13 mouse cellular contexts compared by ENCODE assay signal in the genomic region with DNA sequence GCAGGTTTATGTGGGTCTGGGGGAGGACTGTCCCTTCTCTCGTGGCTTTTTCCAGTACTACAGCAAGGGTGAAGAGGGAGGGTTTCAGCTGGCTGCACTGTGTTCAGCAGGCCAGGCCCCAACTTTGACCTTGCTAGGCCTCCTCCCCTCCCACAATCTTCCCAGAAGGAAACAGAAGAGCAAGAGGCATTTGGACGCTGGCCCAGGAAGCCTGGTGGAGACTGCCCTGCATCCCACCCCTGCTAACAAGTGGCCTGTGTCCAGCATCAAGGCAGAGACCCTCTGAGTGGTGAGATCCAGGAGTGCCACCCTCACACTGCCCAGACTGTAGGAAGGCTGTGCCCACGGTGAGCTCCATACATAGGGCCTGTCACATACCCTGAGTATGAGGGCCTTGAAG. TPM values are rescaled to one million over a fixed set of nuclear protein-coding genes. Genes with fewer than 3 reads are reported as not detected.
DNase-seq lines count a peak whose midpoint lies in the region; ATAC-seq and TF ChIP-seq lines count a peak whose summit lies in the region.
"Had no signal": no experiment of that assay in that cellular context is flagged by ENCODE, and none has a peak within 500 bp of the region (broad histone marks: within the 10 kb centered on the region; RNA-seq: fewer than 3 reads in every experiment).

No protein-coding gene starts in this region.

- 52% methylated on average over 3 of the region's 3 CpGs for WGBS in stomach, embryonic 15.5 days
- 40% methylated on average over 3 of the region's 3 CpGs for WGBS in stomach, postnatal 0 days
- WGBS in forebrain, embryonic 15.5 days: 74% methylated on average over 3 of the region's 3 CpGs

- no peak overlapping the region for H3K9ac ChIP-seq in stomach, embryonic 15.5 days
- H3K9ac ChIP-seq in stomach, postnatal 0 days (ENCODE audit: low read length): no peak overlapping the region
- H3K9ac ChIP-seq in forebrain, embryonic 15.5 days (replicated peaks): no peak overlapping the region

- peak; percentile 10; the same call in 1 of the 2 replicates for ATAC-seq in stomach, embryonic 15.5 days (ENCODE audit: insufficient read depth, low FRiP score, low read depth)
- no peak for ATAC-seq in stomach, postnatal 0 days (ENCODE audit: low FRiP score, low TSS enrichment)
- no peak for ATAC-seq in forebrain, embryonic 15.5 days (replicated peaks)

- no peaks in the 10 kb centered on the region for H3K27me3 ChIP-seq in stomach, embryonic 15.5 days (replicated peaks)
- H3K27me3 ChIP-seq in stomach, postnatal 0 days (ENCODE audit: control insufficient read depth, insufficient read depth, low read length): no peaks in the 10 kb centered on the region
- H3K27me3 ChIP-seq in forebrain, embryonic 15.5 days: no peaks in the 10 kb centered on the region

- no peak for TF ChIP-seq EP300 in stomach, postnatal 0 days (optimal IDR thresholded peaks at IDR 0.05)

- H3K4me1 ChIP-seq in stomach, embryonic 15.5 days: peaks cover 24% of the 10 kb centered on the region
- no peaks in the 10 kb centered on the region for H3K4me1 ChIP-seq in stomach, postnatal 0 days (replicated peaks; ENCODE audit: control insufficient read depth, insufficient read depth)
- H3K4me1 ChIP-seq in forebrain, embryonic 15.5 days: peaks cover 18% of the 10 kb centered on the region

- intact Hi-C loops in heart, postnatal 36 days (cut with DNase I): loop anchor here (2.0 kb wide), 1 partner anchor 39 kb away; no protein-coding TSS in a partner anchor

- peak overlapping the region; percentile 11; the same call in 1 of the 2 replicates for H3K27ac ChIP-seq in stomach, embryonic 15.5 days
- no peak overlapping the region; the same call in 1 of the 2 replicates for H3K27ac ChIP-seq in stomach, postnatal 0 days (replicated peaks)
- no peak overlapping the region for H3K27ac ChIP-seq in forebrain, embryonic 15.5 days (replicated peaks)

- DNase-seq in heart, adult 18-20 months: peak; percentile 55 to 67
- no peak for DNase-seq in heart, postnatal 36 days
- DNase-seq in stomach, postnatal 0 days (ENCODE audit: low spot score): no peak
- peak; percentile 84 for DNase-seq in kidney, postnatal 14 days
- DNase-seq in layer of hippocampus, postnatal 25 days (ENCODE audit: extremely low spot score in 1 of 2, low spot score in 1 of 2): no peak
- no peak for DNase-seq in layer of hippocampus, adult 9-11 months
- DNase-seq: cerebellum, adult 18-20 months; right cerebral cortex, postnatal 14 days had no signal

- H3K4me3 ChIP-seq in stomach, embryonic 15.5 days (replicated peaks): no peak overlapping the region
- no peak overlapping the region for H3K4me3 ChIP-seq in stomach, postnatal 0 days (ENCODE audit: low read depth, low read length)
- H3K4me3 ChIP-seq in forebrain, embryonic 15.5 days: no peak overlapping the region
- H3K4me3 ChIP-seq: erythroblast, embryonic 14.5 days had no signal

- H3K4me2 ChIP-seq in stomach, embryonic 15.5 days: no peak overlapping the region
- H3K4me2 ChIP-seq in stomach, postnatal 0 days (replicated peaks; ENCODE audit: low read depth): no peak overlapping the region
- no peak overlapping the region for H3K4me2 ChIP-seq in forebrain, embryonic 15.5 days (replicated peaks)

- no peaks in the 10 kb centered on the region for H3K9me3 ChIP-seq in stomach, embryonic 15.5 days
- no peaks in the 10 kb centered on the region for H3K9me3 ChIP-seq in stomach, postnatal 0 days (ENCODE audit: control insufficient read depth, low read length)
- no peaks in the 10 kb centered on the region for H3K9me3 ChIP-seq in forebrain, embryonic 15.5 days

- H3K36me3 ChIP-seq in stomach, embryonic 15.5 days: no peaks in the 10 kb centered on the region
- no peaks in the 10 kb centered on the region for H3K36me3 ChIP-seq in stomach, postnatal 0 days (ENCODE audit: control insufficient read depth, insufficient read depth, low read length)
- no peaks in the 10 kb centered on the region for H3K36me3 ChIP-seq in forebrain, embryonic 15.5 days

- TF ChIP-seq CTCF in stomach, postnatal 0 days (IDR thresholded peaks at IDR 0.05; ENCODE audit: low read depth): no peak

RNA-seq across cellular contexts. Expression of gene Notch1, which starts 27.8 kb away (rescaled TPM):
- 10 to 100 TPM; 29.8 to 30.5 TPM for total RNA-seq in heart, adult 18-20 months (2021)
- 10 to 100 TPM; 29.5 to 34.0 TPM for total RNA-seq in heart, postnatal 36 days (2021)
- polyA plus RNA-seq in stomach, embryonic 15.5 days (2015; fragmentation: Nextera tagmentation; extraction: Ambion mirVana): 16.1 and 17.9 TPM in 2 replicates
- polyA plus RNA-seq in stomach, postnatal 0 days (2015; fragmentation: Nextera tagmentation; extraction: Ambion mirVana): 4.8 and 5.6 TPM in 2 replicates
- total RNA-seq in layer of hippocampus, postnatal 25 days (2021): 10 to 100 TPM; 31.4 to 38.0 TPM
- 22.6 and 26.1 TPM in 2 replicates for polyA plus RNA-seq in forebrain, embryonic 15.5 days (2015; fragmentation: Nextera tagmentation; extraction: Ambion mirVana)

RNA-seq across cellular contexts. Expression of gene Egfl7, which starts 35.5 kb away (rescaled TPM):
- 10 to 100 TPM; 94.2 to 94.8 TPM for total RNA-seq in heart, adult 18-20 months (2021)
- 100 to 1,000 TPM; 146 to 183 TPM for total RNA-seq in heart, postnatal 36 days (2021)
- 121 and 128 TPM in 2 replicates for polyA plus RNA-seq in stomach, embryonic 15.5 days (2015; fragmentation: Nextera tagmentation; extraction: Ambion mirVana)
- 49.7 and 54.3 TPM in 2 replicates for polyA plus RNA-seq in stomach, postnatal 0 days (2015; fragmentation: Nextera tagmentation; extraction: Ambion mirVana)
- 10 to 100 TPM; 56.8 to 68.2 TPM for total RNA-seq in layer of hippocampus, postnatal 25 days (2021)
- 46.4 and 56.9 TPM in 2 replicates for polyA plus RNA-seq in forebrain, embryonic 15.5 days (2015; fragmentation: Nextera tagmentation; extraction: Ambion mirVana)

RNA-seq across cellular contexts. Expression of gene Gm20532, which starts 42.2 kb away (rescaled TPM):
- total RNA-seq in heart, adult 18-20 months (2021): not detected
- total RNA-seq in heart, postnatal 36 days (2021): not detected
- not detected in 2 replicates for polyA plus RNA-seq in stomach, embryonic 15.5 days (2015; fragmentation: Nextera tagmentation; extraction: Ambion mirVana)
- 0.18 TPM in 1 of 2 replicates, not detected in the other for polyA plus RNA-seq in stomach, postnatal 0 days (2015; fragmentation: Nextera tagmentation; extraction: Ambion mirVana)
- not detected for total RNA-seq in layer of hippocampus, postnatal 25 days (2021)
- not detected in 2 replicates for polyA plus RNA-seq in forebrain, embryonic 15.5 days (2015; fragmentation: Nextera tagmentation; extraction: Ambion mirVana)
- total RNA-seq: hematopoietic stem cell, adult 5-6 weeks; left cerebral cortex, postnatal 10 days had no signal
- polyA plus RNA-seq: erythroblast, embryonic 14.5 days had no signal

RNA-seq across cellular contexts. Expression of gene Agpat2, which starts 60.0 kb away (rescaled TPM):
- total RNA-seq in heart, adult 18-20 months (2021): 10 to 100 TPM; 53.9 to 88.6 TPM
- 10 to 100 TPM; 69.1 to 71.6 TPM for total RNA-seq in heart, postnatal 36 days (2021)
- 60.1 and 63.4 TPM in 2 replicates for polyA plus RNA-seq in stomach, embryonic 15.5 days (2015; fragmentation: Nextera tagmentation; extraction: Ambion mirVana)
- polyA plus RNA-seq in stomach, postnatal 0 days (2015; fragmentation: Nextera tagmentation; extraction: Ambion mirVana): 109 and 120 TPM in 2 replicates
- total RNA-seq in layer of hippocampus, postnatal 25 days (2021): 1 to 10 TPM; 1.2 to 1.9 TPM
- polyA plus RNA-seq in forebrain, embryonic 15.5 days (2015; fragmentation: Nextera tagmentation; extraction: Ambion mirVana): 3.4 and 3.9 TPM in 2 replicates

Comparison
In these comparisons a context has a peak if more than half of its experiments do, and no peak if none do; other contexts are left out.
1. DNase-seq: peak in heart, adult 18-20 months (2 of 2) and kidney, postnatal 14 days (single experiment); none in heart, postnatal 36 days (0 of 2), stomach, postnatal 0 days (single experiment), layer of hippocampus, postnatal 25 days (0 of 2) and layer of hippocampus, adult 9-11 months (single experiment).